Mouse (Mus musculus): ENCODE measurements around the gene Vars. TPM values are rescaled to one million over a fixed set of nuclear protein-coding genes. Genes with fewer than 3 reads are reported as not detected.
A peak's percentile ranks its signal among the peaks of the same experiment; 100 is the strongest.
"Not testable (repeated sequence)": the region's sequence is repeated elsewhere in the genome, so short reads cannot be mapped to it uniquely, and the experiment has no call there.

Gene Vars
- polyA plus RNA-seq, 1 experiment from 2014 or later, result 140 TPM

GRCm38 (mm10) chr17:34959130-34959778 lies 41.5 kb upstream of the Vars start, which contains the start of gene Hspa1b:
Gene Hspa1b, minus strand, starts transcription at chr17:34959238.
- H3K9me3 ChIP-seq (replicated peaks); H3K27me3 ChIP-seq; H3K36me3 ChIP-seq: not testable (repeated sequence)
- peak within 1 kb of the TSS; percentile 99 for H3K27ac ChIP-seq
- peak within 1 kb of the TSS; percentile 55 for H3K4me3 ChIP-seq (replicated peaks)
- H3K4me1 ChIP-seq, result peaks cover 21% of the 10 kb centered on the region
- peak; percentile 93 for ATAC-seq (replicated peaks; ENCODE audit: low FRiP score)
- peak within 1 kb of the TSS; percentile 61 for H3K9ac ChIP-seq
- H3K4me2 ChIP-seq, result peak within 1 kb of the TSS; percentile 78
- 0% methylated on average over 30 of the region's 32 CpGs for WGBS

- Histone ChIP-seq H3K36me3 (no peaks in the 10 kb centered on the region), H3K4me1 (peaks cover 28% of the 10 kb centered on the region), H3K9me3 (replicated peaks) (no peaks in the 10 kb centered on the region), H3K27ac (peak overlapping the region; percentile 99), H3K9ac (peak overlapping the region; percentile 61), H3K4me3 (replicated peaks) (peak overlapping the region; percentile 55), H3K4me2 (peak overlapping the region; percentile 78), H3K27me3 (peaks cover 5% of the 10 kb centered on the region; the same call in 1 of the 2 replicates)
- 8% methylated on average over 12 of the region's 12 CpGs for WGBS
- ATAC-seq (replicated peaks; ENCODE audit: low FRiP score), result peak; percentile 53
Observed at GRCm38 (mm10) chr17:34959881-34960515, 40.8 kb upstream of the Vars start.

DNA sequence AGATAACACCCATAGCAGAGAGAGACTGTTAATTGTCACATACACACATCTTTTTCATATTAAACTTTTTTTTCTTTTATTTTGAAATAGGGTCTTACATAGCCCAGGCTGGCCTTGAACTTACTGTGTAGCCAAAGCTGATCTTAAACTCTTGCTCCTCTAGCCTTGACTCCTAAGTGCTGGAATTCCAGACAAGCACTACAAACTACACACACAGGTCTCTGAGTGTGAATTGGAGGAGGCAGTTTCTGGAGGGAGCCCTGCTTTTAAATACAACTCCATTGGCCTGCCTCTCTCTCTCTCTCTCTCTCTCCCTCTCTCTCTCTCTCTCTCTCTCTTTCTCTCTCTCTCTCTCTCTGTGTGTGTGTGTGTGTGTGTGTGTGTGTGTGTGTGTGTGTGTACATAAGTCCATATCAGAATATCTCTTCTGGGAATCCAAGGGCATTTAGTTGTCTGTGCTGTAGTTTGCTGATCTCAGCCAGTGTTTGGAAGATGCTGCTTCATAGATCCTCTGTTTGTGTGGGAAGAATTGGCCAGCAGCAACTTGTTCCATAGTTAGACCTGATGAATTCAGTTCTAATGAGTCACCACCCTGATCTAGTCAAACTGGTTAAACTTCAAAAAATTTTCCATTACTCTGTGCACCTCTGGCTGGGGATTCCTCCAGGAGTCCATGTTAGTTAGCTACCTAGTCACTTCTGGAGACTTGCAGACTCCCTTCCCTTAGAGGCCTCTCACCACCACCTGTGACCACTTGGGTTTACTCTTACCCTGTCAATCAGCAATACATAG lies 39.9 kb upstream of the Vars start:
- Histone ChIP-seq H3K4me2 (no peak overlapping the region), H3K27ac (peak overlapping the region; percentile 99), H3K4me1 (peaks cover 34% of the 10 kb centered on the region), H3K36me3 (no peaks in the 10 kb centered on the region), H3K9ac (no peak overlapping the region), H3K27me3 (no peaks in the 10 kb centered on the region; the same call in 1 of the 2 replicates), H3K4me3 (replicated peaks) (no peak overlapping the region), H3K9me3 (replicated peaks) (no peaks in the 10 kb centered on the region)
- no peak for ATAC-seq (replicated peaks; ENCODE audit: low FRiP score)

GRCm38 (mm10) chr17:34962125-34962524 lies 38.7 kb upstream of the Vars start:
- H3K4me3 ChIP-seq (replicated peaks), result no peak overlapping the region
- H3K27ac ChIP-seq, result peak overlapping the region; percentile 99
- no peaks in the 10 kb centered on the region for H3K36me3 ChIP-seq
- peaks cover 34% of the 10 kb centered on the region for H3K4me1 ChIP-seq
- H3K9ac ChIP-seq, result no peak overlapping the region
- no peak overlapping the region for H3K4me2 ChIP-seq
- no peaks in the 10 kb centered on the region for H3K27me3 ChIP-seq
- WGBS, result 18% methylated on average over 3 of the region's 3 CpGs
- no peak for ATAC-seq (replicated peaks; ENCODE audit: low FRiP score)
- no peaks in the 10 kb centered on the region for H3K9me3 ChIP-seq (replicated peaks)

DNA sequence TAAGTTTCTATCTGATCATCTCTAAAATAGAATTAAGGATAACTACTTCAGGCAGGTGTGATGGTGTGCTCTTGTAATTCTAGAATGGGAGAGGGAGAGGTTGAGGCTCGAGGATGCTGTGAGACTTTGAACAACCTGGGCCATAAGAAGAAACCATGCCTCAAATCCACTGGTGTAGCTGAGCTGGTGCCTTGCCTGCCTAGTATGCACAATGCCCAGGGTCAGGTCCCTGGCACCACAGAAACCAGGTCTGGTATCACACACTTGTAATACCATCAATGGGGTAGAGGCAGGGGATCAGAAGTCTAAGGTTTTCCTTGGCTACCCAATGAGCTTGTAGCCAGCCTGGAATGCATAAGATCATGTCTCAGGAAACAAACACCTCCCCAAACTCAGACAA lies 37.9 kb upstream of the Vars start:
- Histone ChIP-seq H3K27ac (no peak overlapping the region), H3K27me3 (peaks cover 6% of the 10 kb centered on the region; the same call in 1 of the 2 replicates), H3K4me1 (peaks cover 34% of the 10 kb centered on the region), H3K9me3 (replicated peaks) (no peaks in the 10 kb centered on the region), H3K36me3 (no peaks in the 10 kb centered on the region), H3K4me3 (replicated peaks) (no peak overlapping the region), H3K4me2 (no peak overlapping the region), H3K9ac (no peak overlapping the region)
- ATAC-seq (replicated peaks; ENCODE audit: low FRiP score), result no peak
- WGBS, result 62% methylated on average over 1 of the region's 1 CpGs

DNA sequence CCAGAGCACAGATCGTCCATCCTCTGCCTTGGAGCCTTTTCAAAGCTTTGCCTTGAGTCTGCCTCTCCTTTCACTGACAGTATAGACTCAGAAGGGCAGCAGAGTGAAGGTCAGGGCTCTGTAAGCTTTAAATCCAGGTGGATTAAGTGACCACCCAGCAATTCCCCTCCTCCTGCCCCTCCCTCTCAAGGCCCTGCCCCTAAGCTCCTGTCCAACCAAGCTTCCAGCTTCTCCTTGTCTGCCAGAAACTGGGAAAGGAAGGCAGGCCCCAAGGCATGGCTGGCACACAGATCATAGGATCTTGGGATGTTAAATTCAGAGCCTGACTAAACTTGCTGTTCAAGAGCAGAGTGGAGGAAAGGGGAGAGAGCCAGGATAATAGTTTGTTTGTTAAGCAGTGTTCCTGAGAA lies 36.1 kb upstream of the Vars start:
- Histone ChIP-seq H3K27ac (peak overlapping the region; percentile 64; the same call in 1 of the 2 replicates), H3K4me3 (replicated peaks) (no peak overlapping the region), H3K36me3 (no peaks in the 10 kb centered on the region), H3K27me3 (peaks cover 24% of the 10 kb centered on the region), H3K4me1 (peaks cover 32% of the 10 kb centered on the region), H3K9ac (no peak overlapping the region), H3K4me2 (no peak overlapping the region), H3K9me3 (replicated peaks) (no peaks in the 10 kb centered on the region)
- ATAC-seq (replicated peaks; ENCODE audit: low FRiP score), result no peak
- WGBS, result 43% methylated on average over 1 of the region's 1 CpGs

GRCm38 (mm10) chr17:34965627-34966026 lies 35.2 kb upstream of the Vars start:
- ATAC-seq (replicated peaks; ENCODE audit: low FRiP score), result no peak
- 69% methylated on average over 5 of the region's 5 CpGs for WGBS

DNA sequence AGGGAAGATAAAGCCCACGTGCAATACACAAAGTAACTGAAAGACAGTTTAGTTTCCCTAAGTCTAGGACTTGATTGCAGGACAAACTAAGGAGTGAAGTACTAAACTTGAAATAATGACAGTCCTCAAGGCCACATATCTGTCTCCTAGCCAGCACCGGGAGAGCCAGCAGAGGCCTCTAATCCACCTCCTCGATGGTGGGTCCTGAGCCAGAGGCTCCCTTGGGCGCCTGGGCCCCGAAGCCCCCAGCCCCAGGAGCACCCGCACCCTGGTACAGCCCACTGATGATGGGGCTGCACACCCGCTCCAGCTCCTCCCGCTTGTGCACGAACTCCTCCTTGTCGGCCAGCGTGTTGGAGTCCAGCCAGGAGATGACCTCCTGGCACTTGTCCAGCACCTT lies 31.0 kb upstream of the Vars start, which contains the start of gene Gm20481:
Gene Gm20481, plus strand, starts transcription at position 91 of the 400 bp plus-strand sequence.
- H3K9me3 ChIP-seq (replicated peaks); H3K36me3 ChIP-seq; H3K4me3 ChIP-seq (replicated peaks); H3K27ac ChIP-seq; ATAC-seq (replicated peaks; ENCODE audit: low FRiP score); H3K4me2 ChIP-seq; H3K9ac ChIP-seq: not testable (repeated sequence)
- WGBS, result 66% methylated on average over 8 of the region's 11 CpGs
- H3K27me3 ChIP-seq, result peaks cover 27% of the 10 kb centered on the region
- H3K4me1 ChIP-seq, result peaks cover 14% of the 10 kb centered on the region

More at GRCm38 (mm10) chr17:34965627-34966026, 35.2 kb upstream of the Vars start:
- H3K9me3 ChIP-seq (replicated peaks), result no peaks in the 10 kb centered on the region
- peaks cover 27% of the 10 kb centered on the region for H3K27me3 ChIP-seq
- 0 out of 2 replicates have a peak overlapping the region, but pooled peaks have one; percentile 64 for H3K27ac ChIP-seq
- no peak overlapping the region for H3K4me3 ChIP-seq (replicated peaks)
- H3K36me3 ChIP-seq, result no peaks in the 10 kb centered on the region
- H3K4me1 ChIP-seq, result peaks cover 22% of the 10 kb centered on the region
- H3K4me2 ChIP-seq, result no peak overlapping the region
- no peak overlapping the region for H3K9ac ChIP-seq

DNA sequence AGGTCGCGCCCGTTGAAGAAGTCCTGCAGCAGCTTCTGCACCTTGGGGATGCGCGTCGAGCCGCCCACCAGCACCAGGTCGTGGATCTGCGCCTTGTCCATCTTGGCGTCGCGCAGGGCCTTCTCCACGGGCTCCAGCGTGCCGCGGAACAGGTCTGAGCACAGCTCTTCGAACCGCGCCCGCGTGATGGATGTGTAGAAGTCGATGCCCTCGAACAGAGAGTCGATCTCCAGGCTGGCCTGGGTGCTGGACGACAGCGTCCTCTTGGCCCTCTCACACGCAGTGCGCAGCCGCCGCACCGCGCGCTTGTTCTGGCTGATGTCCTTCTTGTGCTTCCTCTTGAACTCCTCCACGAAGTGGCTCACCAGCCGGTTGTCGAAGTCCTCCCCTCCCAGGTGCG lies 29.9 kb upstream of the Vars start:
- not testable (repeated sequence) for ATAC-seq (replicated peaks; ENCODE audit: low FRiP score)

DNA sequence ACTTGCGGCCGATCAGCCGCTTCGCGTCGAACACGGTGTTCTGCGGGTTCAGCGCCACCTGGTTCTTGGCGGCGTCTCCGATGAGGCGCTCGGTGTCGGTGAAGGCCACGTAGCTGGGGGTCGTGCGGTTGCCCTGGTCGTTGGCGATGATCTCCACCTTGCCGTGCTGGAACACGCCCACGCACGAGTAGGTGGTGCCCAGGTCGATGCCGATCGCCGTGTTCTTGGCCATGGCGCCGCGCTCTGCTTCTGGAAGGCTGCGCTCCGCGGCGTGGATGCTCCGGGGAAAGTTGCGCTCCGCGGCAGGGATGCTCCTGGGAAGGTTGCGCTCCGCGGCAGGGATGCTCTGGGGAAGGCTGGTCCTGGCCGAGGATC lies 29.1 kb upstream of the Vars start:
- Histone ChIP-seq H3K27me3 (peaks cover 27% of the 10 kb centered on the region), H3K4me2 (peak overlapping the region; percentile 75), H3K4me3 (replicated peaks) (peak overlapping the region; percentile 43)
- peak; percentile 57 for ATAC-seq (replicated peaks; ENCODE audit: low FRiP score)
- not testable (repeated sequence) for H3K4me1 ChIP-seq; H3K9ac ChIP-seq; H3K27ac ChIP-seq; H3K9me3 ChIP-seq (replicated peaks); H3K36me3 ChIP-seq
- WGBS, result 0% methylated on average over 28 of the region's 43 CpGs

More for the DNA sequence above, 29.9 kb upstream of the Vars start:
- H3K9ac ChIP-seq; H3K36me3 ChIP-seq; H3K4me3 ChIP-seq (replicated peaks); H3K4me2 ChIP-seq; H3K27ac ChIP-seq; H3K4me1 ChIP-seq; H3K9me3 ChIP-seq (replicated peaks): not testable (repeated sequence)
- peaks cover 27% of the 10 kb centered on the region for H3K27me3 ChIP-seq
- 37% methylated on average over 20 of the region's 37 CpGs for WGBS

- peaks cover 27% of the 10 kb centered on the region for H3K27me3 ChIP-seq
- WGBS, result under 1% methylated on average over 33 of the region's 33 CpGs
- not testable (repeated sequence) for H3K4me1 ChIP-seq; H3K36me3 ChIP-seq; H3K9me3 ChIP-seq (replicated peaks)
- ATAC-seq (replicated peaks; ENCODE audit: low FRiP score), result peak; percentile 93
- H3K27ac ChIP-seq, result peak within 1 kb of the TSS; percentile 42; the same call in 1 of the 2 replicates
- peak within 1 kb of the TSS; percentile 75 for H3K4me2 ChIP-seq
- peak within 1 kb of the TSS; percentile 43 for H3K4me3 ChIP-seq (replicated peaks)
- H3K9ac ChIP-seq, result peak within 1 kb of the TSS; percentile 35; the same call in 1 of the 2 replicates
Observed at GRCm38 (mm10) chr17:34972069-34972749, 28.6 kb upstream of the Vars start, which contains the start of the genes Hspa1a and Hspa1l. Gene Hspa1a, minus strand, starts transcription at chr17:34972156. Gene Hspa1l, plus strand, starts transcription at chr17:34972703.

Data from kidney, embryonic 15.5 days (tissue).